In genomic region chr13:73434687-73435086, GRCm38 (mm10) we compare ENCODE assay signal across 20 mouse cellular contexts. TPM values are rescaled to one million over a fixed set of nuclear protein-coding genes. Genes with fewer than 3 reads are reported as not detected.
A peak's percentile ranks its signal among the peaks of the same experiment; 100 is the strongest.
DNase-seq lines count a peak whose midpoint lies in the region; ATAC-seq and TF ChIP-seq lines count a peak whose summit lies in the region.
"Had no signal": no experiment of that assay in that cellular context is flagged by ENCODE, and none has a peak within 500 bp of the region (broad histone marks: within the 10 kb centered on the region; RNA-seq: fewer than 3 reads in every experiment).

No protein-coding gene starts in this region.

- DNase-seq in liver, embryonic 11.5 days (ENCODE audit: low spot score) = no peak
- peak; percentile 12 for DNase-seq in thymus, postnatal 25 days
- no peak for DNase-seq in thymus, adult 2 months
- DNase-seq in left cerebral cortex, postnatal 4 days = no peak
- no peak for DNase-seq in kidney, adult 9 months
- DNase-seq: adrenal gland, postnatal 10 days; cerebellum, adult 9-10 months; gastrocnemius, postnatal 14 days; heart, adult 2 months; heart, postnatal 4 days; kidney, adult 11 months had no signal

- intact Hi-C loops in left cerebral cortex, postnatal 4 days (cut with DNase I) = no loop called here

- peaks cover 2% of the 10 kb centered on the region; the same call in 1 of the 2 replicates for H3K27me3 ChIP-seq in liver, embryonic 12.5 days (replicated peaks)
- no peaks in the 10 kb centered on the region; the same call in 1 of the 2 replicates for H3K27me3 ChIP-seq in liver, embryonic 11.5 days (replicated peaks; ENCODE audit: control insufficient read depth, insufficient read depth, low read length)
- no peaks in the 10 kb centered on the region for H3K27me3 ChIP-seq in thymus, adult 2 months (ENCODE audit: control insufficient read depth, insufficient read depth, low read length)
- H3K27me3 ChIP-seq in liver, embryonic 16.5 days (ENCODE audit: control insufficient read depth, insufficient read depth, low read depth, low read length) = no peaks in the 10 kb centered on the region
- H3K27me3 ChIP-seq: forebrain, embryonic 13.5 days; limb, embryonic 15.5 days; midbrain, embryonic 13.5 days had no signal

- no peaks in the 10 kb centered on the region for H3K36me3 ChIP-seq in liver, embryonic 12.5 days
- H3K36me3 ChIP-seq in liver, embryonic 11.5 days (ENCODE audit: control insufficient read depth, insufficient read depth, low read length) = no peaks in the 10 kb centered on the region
- no peaks in the 10 kb centered on the region for H3K36me3 ChIP-seq in thymus, adult 2 months (ENCODE audit: control insufficient read depth, insufficient read depth, low read length)
- H3K36me3 ChIP-seq in liver, embryonic 16.5 days (ENCODE audit: control insufficient read depth, insufficient read depth) = no peaks in the 10 kb centered on the region
- H3K36me3 ChIP-seq: heart, embryonic 15.5 days; limb, embryonic 15.5 days; midbrain, embryonic 13.5 days had no signal

- no peak overlapping the region for H3K4me3 ChIP-seq in liver, embryonic 12.5 days
- H3K4me3 ChIP-seq in liver, embryonic 11.5 days (ENCODE audit: low read depth, low read length) = no peak overlapping the region
- H3K4me3 ChIP-seq in thymus, adult 2 months (ENCODE audit: control insufficient read depth, insufficient read depth, low read length) = no peak overlapping the region
- no peak overlapping the region for H3K4me3 ChIP-seq in liver, embryonic 16.5 days (ENCODE audit: low read depth, low read length)
- H3K4me3 ChIP-seq: forebrain, embryonic 13.5 days; heart, adult 2 months; heart, embryonic 15.5 days; limb, embryonic 15.5 days; midbrain, embryonic 13.5 days had no signal

- no peak overlapping the region for H3K4me2 ChIP-seq in liver, embryonic 12.5 days
- no peak overlapping the region for H3K4me2 ChIP-seq in liver, embryonic 11.5 days
- H3K4me2 ChIP-seq in liver, embryonic 16.5 days (ENCODE audit: low read depth, low read length) = no peak overlapping the region
- H3K4me2 ChIP-seq: forebrain, embryonic 13.5 days; heart, embryonic 15.5 days; limb, embryonic 15.5 days; midbrain, embryonic 13.5 days had no signal

- no peak for ATAC-seq in liver, embryonic 12.5 days
- no peak for ATAC-seq in liver, embryonic 11.5 days (replicated peaks; ENCODE audit: low FRiP score)
- ATAC-seq in liver, embryonic 16.5 days (ENCODE audit: low read depth) = no peak
- ATAC-seq: forebrain, embryonic 13.5 days; hindbrain, embryonic 16.5 days; lung, postnatal 0 days; midbrain, embryonic 13.5 days had no signal

- H3K9me3 ChIP-seq in liver, embryonic 12.5 days (replicated peaks) = no peaks in the 10 kb centered on the region
- no peaks in the 10 kb centered on the region for H3K9me3 ChIP-seq in liver, embryonic 11.5 days (ENCODE audit: control insufficient read depth, low read length)
- no peaks in the 10 kb centered on the region for H3K9me3 ChIP-seq in liver, embryonic 16.5 days (replicated peaks; ENCODE audit: control insufficient read depth, low read length)
- H3K9me3 ChIP-seq: forebrain, embryonic 13.5 days; heart, embryonic 15.5 days; limb, embryonic 15.5 days; midbrain, embryonic 13.5 days had no signal

- peak overlapping the region; percentile 64; the same call in 1 of the 2 replicates for H3K27ac ChIP-seq in liver, embryonic 12.5 days
- no peak overlapping the region for H3K27ac ChIP-seq in liver, embryonic 11.5 days (ENCODE audit: low read depth, low read length)
- H3K27ac ChIP-seq in thymus, adult 2 months (ENCODE audit: control insufficient read depth, insufficient read depth, low read length) = no peak overlapping the region
- H3K27ac ChIP-seq in liver, embryonic 16.5 days (ENCODE audit: low read length) = peak overlapping the region; percentile 1; the same call in 1 of the 2 replicates
- H3K27ac ChIP-seq: forebrain, embryonic 13.5 days; heart, adult 2 months; heart, embryonic 15.5 days; kidney, postnatal 0 days; limb, embryonic 15.5 days; midbrain, embryonic 13.5 days had no signal

- TF ChIP-seq POLR2A in thymus, adult 2 months (IDR thresholded peaks at IDR 0.05; ENCODE audit: control insufficient read depth, extremely low read depth, insufficient read depth, low read length, poor library complexity) = no peak

- peaks cover 64% of the 10 kb centered on the region for H3K4me1 ChIP-seq in liver, embryonic 12.5 days
- peaks cover 13% of the 10 kb centered on the region for H3K4me1 ChIP-seq in liver, embryonic 11.5 days (replicated peaks; ENCODE audit: control insufficient read depth, insufficient read depth, low read length)
- peaks cover 12% of the 10 kb centered on the region for H3K4me1 ChIP-seq in thymus, adult 2 months (replicated peaks; ENCODE audit: control insufficient read depth, insufficient read depth, low read length)
- H3K4me1 ChIP-seq in liver, embryonic 16.5 days (ENCODE audit: control insufficient read depth, low read depth, low read length) = peaks cover 40% of the 10 kb centered on the region
- H3K4me1 ChIP-seq: forebrain, embryonic 13.5 days; heart, embryonic 15.5 days had no signal

- 65% methylated on average over 5 of the region's 5 CpGs for WGBS in liver, embryonic 12.5 days (ENCODE audit: insufficient replicate concordance)
- WGBS in liver, embryonic 11.5 days = 68% methylated on average over 5 of the region's 5 CpGs
- WGBS in thymus, adult 2 months = 6% methylated on average over 5 of the region's 5 CpGs
- 55% methylated on average over 5 of the region's 5 CpGs for WGBS in liver, embryonic 16.5 days (ENCODE audit: insufficient replicate concordance)

- no peak for TF ChIP-seq CTCF in thymus, adult 2 months (IDR thresholded peaks at IDR 0.05; ENCODE audit: borderline replicate concordance, control insufficient read depth, extremely low read depth, insufficient read depth, low read length, poor library complexity)

- no peak overlapping the region for H3K9ac ChIP-seq in liver, embryonic 12.5 days
- H3K9ac ChIP-seq in liver, embryonic 11.5 days (ENCODE audit: low read depth, low read length) = no peak overlapping the region
- no peak overlapping the region for H3K9ac ChIP-seq in liver, embryonic 16.5 days (ENCODE audit: low read depth, low read length)
- H3K9ac ChIP-seq: forebrain, embryonic 13.5 days; heart, embryonic 15.5 days; limb, embryonic 15.5 days; midbrain, embryonic 13.5 days had no signal

RNA-seq across cellular contexts. Expression of gene Lpcat1, which starts 32.3 kb away (rescaled TPM):
- polyA plus RNA-seq in liver, embryonic 12.5 days (2016; fragmentation: Nextera tagmentation; extraction: Ambion mirVana) = 108 and 113 TPM in 2 replicates
- polyA plus RNA-seq in liver, embryonic 11.5 days (2014; fragmentation: Nextera tagmentation; extraction: Ambion mirVana) = 81.9 and 84.0 TPM in 2 replicates
- 38.9 and 40.9 TPM in 2 replicates for polyA plus RNA-seq in thymus, adult 2 months (2012; rRNA removed)
- polyA plus RNA-seq in liver, embryonic 16.5 days (2015; fragmentation: Nextera tagmentation; extraction: Ambion mirVana) = 59.4 and 64.7 TPM in 2 replicates
- 100 to 1,000 TPM in 1 of 2 experiments, 10 to 100 TPM in 1; 95.5 to 106 TPM for total RNA-seq in left cerebral cortex, postnatal 4 days (2021)

Comparison
In these comparisons a context has a peak if more than half of its experiments do, and no peak if none do; other contexts are left out.
1. H3K27ac ChIP-seq: peak in liver, embryonic 12.5 days (single experiment) and liver, embryonic 16.5 days (single experiment); none in liver, embryonic 11.5 days (single experiment) and thymus, adult 2 months (single experiment).